13 mouse cellular contexts compared by ENCODE assay signal in genomic region chr8:114507404-114507803, GRCm38 (mm10).
"Had no signal": no experiment of that assay in that cellular context is flagged by ENCODE, and none has a peak within 500 bp of the region (broad histone marks: within the 10 kb centered on the region; RNA-seq: fewer than 3 reads in every experiment).

No protein-coding gene starts in this region.

- H3K36me3 ChIP-seq: kidney, embryonic 15.5 days; liver, embryonic 13.5 days; midbrain, embryonic 13.5 days; neural tube, embryonic 12.5 days; neural tube, embryonic 15.5 days had no signal

- H3K27ac ChIP-seq: kidney, embryonic 15.5 days; liver, embryonic 13.5 days; midbrain, embryonic 13.5 days; neural tube, embryonic 12.5 days; neural tube, embryonic 15.5 days had no signal

- ATAC-seq: midbrain, embryonic 13.5 days had no signal

- H3K4me2 ChIP-seq: kidney, embryonic 15.5 days; liver, embryonic 13.5 days; midbrain, embryonic 13.5 days; neural tube, embryonic 12.5 days; neural tube, embryonic 15.5 days had no signal

- H3K27me3 ChIP-seq: liver, embryonic 13.5 days; midbrain, embryonic 13.5 days; neural tube, embryonic 12.5 days; neural tube, embryonic 15.5 days had no signal

- DNase-seq: kidney, adult 11 months; kidney, adult 8-10 months; kidney, postnatal 10 days; liver, embryonic 13.5 days; lung, adult 2 months; lung, postnatal 14 days; lung, postnatal 4 days; thymus, adult 18-20 months; thymus, postnatal 36 days had no signal

- H3K4me3 ChIP-seq: kidney, embryonic 15.5 days; liver, embryonic 13.5 days; midbrain, embryonic 13.5 days; neural tube, embryonic 12.5 days; neural tube, embryonic 15.5 days had no signal

- H3K9me3 ChIP-seq: kidney, embryonic 15.5 days; liver, embryonic 13.5 days; midbrain, embryonic 13.5 days; neural tube, embryonic 12.5 days; neural tube, embryonic 15.5 days had no signal

- H3K9ac ChIP-seq: kidney, embryonic 15.5 days; liver, embryonic 13.5 days; midbrain, embryonic 13.5 days; neural tube, embryonic 12.5 days; neural tube, embryonic 15.5 days had no signal
